Mouse (Mus musculus): ENCODE results near the gene Gm6358.

DNA sequence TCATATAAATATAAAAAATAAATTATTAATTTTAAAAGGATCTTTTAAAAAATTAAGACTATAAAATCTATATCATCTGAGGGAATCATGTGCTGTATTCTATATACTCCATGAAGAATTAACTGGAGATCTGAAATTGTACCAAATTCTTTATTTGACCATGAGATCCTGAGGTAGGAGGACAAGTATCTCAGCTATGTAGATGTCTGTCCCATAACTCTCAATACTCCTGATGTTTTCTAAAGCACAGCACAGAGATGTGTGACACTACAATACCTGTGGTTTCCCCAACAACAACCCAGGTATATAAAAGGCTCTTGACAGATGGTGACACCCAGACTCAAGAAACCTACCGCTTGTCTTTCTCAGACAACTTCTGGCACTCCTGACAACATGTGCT, at the start of gene Gm6358:
- TF ChIP-seq POLR2A (IDR thresholded peaks at IDR 0.05; ENCODE audit: low read depth, low read length), result no peak
- no peak for TF ChIP-seq CTCF (IDR thresholded peaks at IDR 0.05; ENCODE audit: extremely low read depth, insufficient read depth, insufficient read length, insufficient replicate concordance)
